Mouse (Mus musculus): ENCODE data around the gene Zfp386. TPM values are rescaled to one million over a fixed set of nuclear protein-coding genes. Genes with fewer than 3 reads are reported as not detected.
A peak's percentile ranks its signal among the peaks of the same experiment; 100 is the strongest.
"Not testable (repeated sequence)": the region's sequence is repeated elsewhere in the genome, so short reads cannot be mapped to it uniquely, and the experiment has no call there.

Zfp386 gene
- 10 to 100 TPM; 18.2 to 30.8 (median 24.7) TPM for total RNA-seq (2022)

DNA sequence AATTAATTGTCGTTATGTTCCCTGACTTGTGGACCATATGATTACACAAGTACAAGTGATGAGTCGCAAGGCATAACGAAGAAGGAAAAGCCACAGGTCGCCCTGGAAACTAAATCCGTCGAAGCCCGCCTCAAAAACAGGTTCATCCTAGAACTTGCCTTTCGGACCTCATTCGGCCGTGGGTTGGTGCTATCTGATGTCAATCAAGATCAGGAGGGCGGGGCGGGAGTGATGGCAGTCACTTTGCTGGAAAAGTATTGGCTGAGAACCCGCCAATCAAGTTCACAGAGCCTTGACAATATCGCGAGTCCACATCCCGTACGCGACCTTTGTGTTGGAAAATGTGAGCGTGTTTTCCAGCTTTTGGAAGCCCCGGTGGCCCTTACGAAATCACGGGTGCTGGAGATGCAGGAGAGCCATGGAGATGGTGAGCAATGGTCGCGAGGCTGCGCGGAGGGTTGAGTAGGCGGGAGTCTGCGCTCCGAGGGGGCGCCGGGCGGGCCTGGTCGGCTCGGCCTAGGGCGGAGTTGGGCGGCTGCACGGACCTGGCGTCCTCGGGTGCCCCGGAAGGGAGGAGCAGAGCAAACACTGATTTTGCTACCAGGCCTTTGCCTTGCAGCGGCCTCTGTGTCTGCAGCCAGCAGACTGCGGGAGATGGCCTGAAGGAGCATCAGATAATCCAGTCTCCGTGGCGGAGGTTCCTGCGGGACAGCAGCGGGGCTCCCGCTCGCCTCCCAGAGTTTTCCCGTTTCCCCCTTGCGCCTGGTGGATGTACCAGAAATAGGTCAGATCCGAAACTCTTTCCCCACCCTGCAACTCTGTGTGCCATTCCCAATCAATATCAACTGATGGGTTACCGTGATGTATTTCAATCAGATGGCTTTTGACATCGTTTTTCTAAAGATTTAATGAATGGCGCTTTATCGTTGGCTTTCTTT is at the start of gene Zfp386:
Zfp386 (plus strand) TSS at position 285 of the 938 bp plus-strand sequence.
- peak; percentile 99 for DNase-seq (ENCODE audit: low spot score)

DNA sequence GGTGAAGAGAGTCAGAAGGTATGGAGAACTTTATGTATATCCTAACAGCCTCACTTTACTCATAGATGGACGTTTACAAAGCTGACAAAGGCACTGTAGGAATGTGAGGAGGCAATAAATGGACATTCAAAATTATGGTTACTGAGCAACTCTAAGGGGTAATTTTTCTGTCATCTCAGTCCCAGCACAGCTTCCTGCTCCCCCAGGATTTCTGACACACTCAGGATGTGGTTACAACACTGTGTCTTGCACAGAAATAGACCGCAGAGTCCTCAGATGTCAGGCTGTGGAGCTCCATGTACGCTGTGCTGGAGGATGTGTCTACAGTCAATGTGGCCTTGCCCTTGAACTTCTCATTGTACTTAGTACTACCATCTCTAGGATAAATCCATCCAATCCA is 47.7 kb upstream of the Zfp386 start:
- DNase-seq (ENCODE audit: low spot score): not testable (repeated sequence)

DNA sequence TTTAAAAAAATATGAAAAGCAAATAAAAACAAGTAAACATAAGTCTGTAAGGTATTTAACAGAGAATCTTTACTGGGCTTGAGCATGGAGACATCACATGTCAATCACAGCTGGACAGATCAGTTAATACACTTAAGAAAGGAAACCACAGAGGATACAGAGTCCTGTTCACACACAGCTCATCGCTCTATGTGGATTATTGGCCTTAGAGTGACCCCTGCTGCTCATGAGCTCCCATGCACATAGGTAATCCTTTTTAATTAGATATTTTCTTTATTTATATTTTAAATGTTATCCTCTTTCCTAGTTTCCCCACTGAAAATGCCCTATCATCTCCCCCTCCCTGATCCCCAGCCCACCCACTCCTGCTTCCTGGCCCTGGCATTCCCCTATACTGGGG is 44.6 kb upstream of the Zfp386 start:
- not testable (repeated sequence) for DNase-seq (ENCODE audit: low spot score)

DNA sequence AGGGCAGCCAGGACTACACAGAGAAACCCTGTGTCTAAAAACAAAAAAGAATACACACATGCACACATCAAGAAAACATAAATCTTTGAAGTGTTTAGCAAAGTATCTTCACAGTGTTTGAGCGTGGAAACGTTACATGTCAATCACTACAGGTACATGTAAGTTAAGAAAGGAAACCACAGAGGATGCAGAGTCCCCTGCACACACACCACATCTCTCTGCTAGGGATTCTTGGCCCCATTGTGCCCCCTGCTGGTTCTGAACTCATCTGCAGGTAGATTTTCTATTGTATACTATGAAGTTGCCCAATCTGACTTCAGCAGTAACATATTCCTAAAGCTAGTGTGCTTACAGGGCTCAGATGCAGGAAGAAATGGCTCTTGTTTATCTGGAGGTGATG is 36.7 kb upstream of the Zfp386 start:
- no peak for DNase-seq (ENCODE audit: low spot score)

DNA sequence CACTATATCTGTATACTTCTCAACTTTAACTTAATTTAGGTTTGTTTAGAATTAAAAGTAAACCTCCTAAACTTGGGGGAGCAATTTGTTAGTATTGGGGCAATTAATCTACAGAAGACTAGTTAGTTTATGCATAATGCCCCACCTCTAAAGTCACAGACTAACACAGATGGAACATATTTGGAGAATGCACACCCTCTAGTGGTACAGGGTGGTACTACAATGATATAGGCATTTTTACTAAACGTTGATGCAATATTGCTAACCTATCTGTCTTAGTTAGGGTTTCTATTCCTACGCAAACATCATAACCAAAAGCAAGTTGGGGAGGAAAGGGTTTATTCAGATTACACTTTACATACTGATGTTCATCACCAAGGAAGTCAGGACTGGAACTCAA is 19.4 kb upstream of the Zfp386 start:
- no peak for DNase-seq (ENCODE audit: low spot score)

DNA sequence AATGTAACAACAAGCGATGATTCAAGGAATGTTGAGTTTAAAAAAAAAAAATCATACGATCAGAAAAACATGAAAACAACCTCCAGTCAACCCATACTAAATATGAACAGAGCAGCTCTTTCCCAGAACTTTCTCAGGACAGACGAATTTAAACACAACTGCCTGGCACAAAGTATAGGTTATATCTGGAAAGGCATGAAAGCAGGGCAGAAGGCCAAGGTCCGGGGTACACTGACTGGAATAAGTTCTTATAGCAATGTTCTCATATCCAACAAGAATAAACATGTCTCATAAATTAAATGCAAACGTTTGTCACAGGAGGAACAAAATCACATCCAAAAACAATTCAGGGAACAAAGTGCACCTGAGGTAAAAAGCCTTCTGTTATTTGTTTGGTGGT is 12.2 kb upstream of the Zfp386 start:
- no peak for DNase-seq (ENCODE audit: low spot score)

DNA sequence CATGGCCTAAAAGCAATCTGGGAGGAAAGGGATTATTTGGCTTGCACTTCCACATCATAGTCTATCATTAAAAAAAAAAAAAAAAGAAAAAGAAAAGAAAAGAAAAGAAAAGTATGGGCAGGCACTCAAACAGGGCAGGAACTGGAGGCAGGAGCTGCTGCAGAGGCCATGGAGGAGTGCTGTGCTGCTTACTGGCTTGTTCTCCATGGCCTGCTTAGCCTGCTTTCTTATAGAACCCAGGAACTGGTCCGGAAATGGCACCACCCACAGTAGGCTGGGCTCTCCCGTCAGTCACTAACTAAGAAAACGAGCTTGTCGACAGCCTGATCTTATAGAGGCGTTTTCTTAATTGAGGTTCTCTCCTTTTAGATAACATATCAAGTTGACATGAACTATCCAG is 2.7 kb upstream of the Zfp386 start:
- no peak for DNase-seq (ENCODE audit: low spot score)

DNA sequence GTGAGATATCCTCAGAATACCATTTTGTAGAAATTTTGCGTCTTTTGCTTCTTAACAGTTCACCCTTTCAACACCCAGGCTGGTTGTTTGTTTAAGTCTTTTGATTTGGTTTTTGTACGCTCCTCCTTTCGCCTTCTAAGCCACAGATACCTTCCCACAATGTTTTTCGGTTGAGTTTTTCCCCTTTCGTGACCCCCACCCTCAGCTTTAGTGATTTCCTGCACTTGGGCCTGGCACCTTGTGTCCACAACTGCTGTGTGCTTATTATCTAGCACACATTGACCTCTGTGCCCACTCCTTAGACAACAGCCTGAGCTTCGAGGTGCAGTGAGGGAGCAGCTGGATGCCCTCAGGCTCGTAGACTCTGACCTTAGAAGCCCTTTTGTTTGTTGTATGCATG is 1.2 kb downstream of the Zfp386 start:
- DNase-seq (ENCODE audit: low spot score): no peak

DNA sequence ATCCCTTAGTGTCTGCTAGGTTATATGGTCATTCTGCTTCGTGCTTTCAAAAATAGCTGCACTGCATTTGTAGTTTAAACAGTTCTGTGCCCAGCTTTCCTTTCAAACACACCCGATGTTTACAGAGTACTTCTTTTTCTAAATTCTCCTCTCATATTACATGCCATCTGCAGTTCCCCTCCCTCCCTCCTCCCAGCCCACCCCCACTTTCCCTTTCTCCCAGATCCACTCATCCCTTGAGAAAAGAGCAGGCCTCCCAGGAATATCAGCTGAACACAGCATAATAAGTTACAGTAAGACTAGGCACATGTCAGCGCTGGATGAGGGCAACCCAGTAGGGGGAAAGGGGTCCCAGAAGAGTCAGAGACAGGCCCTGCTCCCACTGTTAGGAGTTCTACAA is 1.7 kb downstream of the Zfp386 start:
- no peak for DNase-seq (ENCODE audit: low spot score)

DNA sequence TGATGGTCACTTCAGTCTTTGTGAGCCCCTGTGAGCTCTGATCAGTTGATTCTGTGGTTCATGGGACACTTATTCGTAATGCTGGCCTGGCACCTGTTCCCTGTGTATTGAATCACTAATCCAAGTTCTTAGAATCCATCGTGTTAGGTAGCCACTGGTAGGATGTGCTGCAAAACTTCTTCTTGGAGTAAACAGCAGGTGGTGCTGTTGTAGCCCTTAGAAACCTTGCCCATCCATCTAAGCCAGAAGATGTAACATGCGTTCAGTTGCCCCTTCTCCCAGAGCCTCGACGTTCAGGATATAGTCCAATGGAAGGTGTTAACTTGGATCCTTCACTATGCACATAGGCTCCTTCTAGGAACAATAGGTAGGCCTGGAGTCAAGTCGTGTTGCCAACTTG is 2.2 kb downstream of the Zfp386 start:
- DNase-seq (ENCODE audit: low spot score): no peak

DNA sequence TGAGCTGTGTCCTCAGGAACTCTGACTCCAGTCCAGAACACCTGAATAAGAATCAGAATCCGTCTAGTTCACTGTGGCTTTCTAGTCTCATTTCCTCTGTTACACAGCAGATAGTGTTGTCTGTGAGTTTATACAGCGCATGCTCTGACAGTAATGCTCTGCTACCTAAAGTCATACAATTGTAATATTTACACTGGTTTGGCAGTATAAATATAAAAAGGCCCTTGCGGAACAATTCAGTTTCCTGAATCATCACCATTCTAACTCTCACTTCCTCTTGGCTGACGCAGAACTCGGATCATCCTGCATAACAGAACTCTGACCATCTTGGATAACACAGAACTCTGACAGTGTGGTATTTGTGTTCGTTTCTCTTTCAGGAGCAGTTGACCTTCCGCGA is 6.8 kb downstream of the Zfp386 start:
- peak; percentile 27 for DNase-seq (ENCODE audit: low spot score)

DNA sequence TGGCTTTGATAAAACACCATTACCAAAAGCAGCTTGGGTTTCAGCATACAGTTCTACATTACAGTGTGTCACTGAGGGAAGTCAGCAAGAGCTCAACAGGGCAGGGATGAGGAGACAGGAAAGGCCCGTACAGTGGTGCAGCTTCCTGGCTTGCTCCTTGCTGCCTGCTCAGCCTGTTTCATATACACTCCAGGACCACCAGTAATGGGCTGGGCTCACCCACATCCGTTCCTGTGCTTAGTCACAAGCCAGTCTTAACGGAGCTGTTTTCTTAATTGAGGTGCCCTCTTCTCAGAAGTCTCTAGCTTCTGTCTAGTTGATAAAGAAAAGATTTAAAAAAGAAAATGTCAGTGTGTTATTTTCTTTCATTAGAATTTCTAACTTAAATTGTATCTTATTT is 8.6 kb downstream of the Zfp386 start:
- no peak for DNase-seq (ENCODE audit: low spot score)

DNA sequence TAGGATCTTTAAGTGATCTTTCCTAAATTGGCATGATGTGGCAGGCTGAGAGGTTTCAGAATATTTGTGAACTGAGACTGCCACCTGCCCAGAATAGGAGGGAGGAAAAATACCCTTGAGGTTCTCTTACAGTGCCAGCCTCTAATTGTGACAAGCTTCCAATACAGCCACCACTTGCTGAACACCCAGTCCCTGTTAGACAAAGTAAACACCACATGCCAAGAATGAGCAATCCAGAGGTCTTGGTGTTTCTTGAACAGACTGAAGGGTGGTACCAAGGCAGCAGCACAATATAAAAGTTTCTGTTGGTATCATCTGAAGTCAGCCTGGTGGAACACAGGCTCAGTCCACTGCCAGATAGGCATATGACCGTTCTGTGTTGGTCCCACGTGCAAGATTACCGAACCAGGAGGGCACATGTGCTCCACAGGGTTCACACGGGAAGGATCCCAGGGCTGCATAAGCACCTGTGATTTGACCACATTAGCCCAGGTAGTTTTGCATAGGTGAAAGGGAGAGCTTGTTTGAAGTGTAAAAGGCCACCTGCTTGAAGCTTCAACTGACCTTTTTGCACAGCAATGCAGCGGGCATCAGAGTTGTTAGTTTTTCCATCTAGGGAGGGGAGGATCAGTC is 14.2 kb downstream of the Zfp386 start:
- DNase-seq (ENCODE audit: low spot score): no peak

DNA sequence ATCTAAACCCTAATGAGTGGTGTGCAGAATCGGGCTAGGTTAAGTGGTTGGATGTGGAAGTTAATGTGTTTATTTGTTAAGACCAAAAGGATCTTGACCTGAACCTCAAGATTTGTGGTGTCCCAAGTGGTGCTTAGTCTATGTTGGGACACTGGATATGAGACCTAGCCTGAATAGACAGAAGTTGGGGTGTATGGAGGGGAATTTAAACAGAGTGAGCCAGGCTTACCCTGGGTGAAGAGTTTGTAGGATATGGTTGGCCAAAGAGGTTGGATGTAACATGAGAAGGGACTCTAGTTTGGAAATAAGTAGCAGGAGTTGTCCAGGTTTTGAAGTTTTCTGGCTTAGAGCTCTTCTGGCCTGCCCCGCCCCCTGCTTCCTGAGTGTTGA is 14.7 kb downstream of the Zfp386 start:
- no peak for DNase-seq (ENCODE audit: low spot score)

DNA sequence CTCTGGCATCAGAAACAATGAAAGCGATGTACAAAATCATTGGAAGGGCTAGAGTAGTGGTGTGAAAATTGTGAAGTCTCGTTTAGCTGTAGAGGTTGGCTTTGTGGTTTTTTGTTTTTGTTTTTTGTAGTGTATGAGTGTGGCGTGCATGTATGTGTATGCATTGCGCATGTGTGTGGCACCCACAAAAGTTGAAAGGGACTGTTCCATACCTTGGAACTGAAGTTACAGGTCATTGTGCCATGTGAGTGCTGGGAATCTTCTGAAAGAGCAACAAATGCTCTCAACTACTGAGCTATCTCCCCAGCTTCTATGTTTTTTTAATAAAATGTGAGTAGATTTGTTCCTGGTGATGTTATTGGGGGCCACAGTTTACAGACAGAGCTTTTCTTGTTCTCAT is 15.5 kb downstream of the Zfp386 start:
- DNase-seq (ENCODE audit: low spot score): no peak

DNA sequence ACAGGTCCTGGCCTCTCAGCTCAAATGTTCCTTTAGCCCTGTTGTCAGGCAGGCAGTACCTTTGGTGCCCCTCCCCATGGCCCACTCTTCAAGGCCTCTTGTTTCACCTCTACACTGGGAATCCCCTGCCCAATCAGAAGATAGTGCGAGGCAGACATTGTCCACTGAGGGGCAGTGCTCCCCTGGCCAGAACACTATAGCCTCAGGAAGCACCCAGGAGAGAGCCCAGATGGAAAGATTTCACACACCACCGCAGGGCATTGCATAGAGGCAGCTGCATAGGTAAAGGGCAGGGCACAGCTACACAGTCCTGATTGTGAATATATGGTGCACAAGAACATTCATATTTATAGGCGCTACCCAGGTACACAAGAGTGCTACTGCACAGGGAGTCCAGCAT is 23.5 kb downstream of the Zfp386 start:
- no peak for DNase-seq (ENCODE audit: low spot score)

DNA sequence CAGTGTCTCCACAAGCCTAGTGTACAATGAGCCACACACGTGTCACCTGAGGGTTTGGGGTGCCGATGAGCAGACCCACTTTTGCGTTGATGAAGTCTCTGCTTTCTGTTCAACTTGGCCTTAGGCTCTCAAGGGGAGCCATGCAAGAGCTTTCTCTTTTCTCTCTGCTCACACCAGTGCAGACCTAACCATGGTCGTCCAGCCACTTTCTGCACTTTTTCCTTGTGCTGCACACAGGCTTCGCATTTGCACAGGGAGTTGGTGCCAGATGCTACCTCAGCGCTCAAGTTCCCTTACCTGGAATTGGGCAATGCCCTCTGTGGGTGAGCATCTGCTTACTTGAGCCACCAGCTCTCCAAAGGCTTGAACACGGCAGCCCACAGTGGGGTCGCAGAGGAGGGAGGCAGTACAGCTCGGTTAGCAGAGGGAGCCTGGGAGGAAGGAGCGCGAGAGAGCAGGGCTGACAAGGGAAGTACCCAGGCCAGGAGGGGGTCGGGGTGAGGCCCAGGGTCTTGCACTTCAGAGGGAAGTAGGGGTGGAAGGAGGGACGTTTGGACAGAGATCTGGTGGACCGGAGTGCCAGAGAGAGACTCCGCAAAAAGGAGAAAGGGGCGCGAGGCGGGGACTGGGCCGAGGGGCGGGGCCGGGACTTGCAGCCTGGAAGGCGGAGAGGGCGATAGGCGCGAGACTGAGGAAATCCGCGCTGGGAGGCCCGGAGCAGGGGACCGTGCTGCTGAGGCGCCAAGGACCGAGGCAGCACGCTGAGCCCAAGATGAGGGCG is 29.7 kb downstream of the Zfp386 start, which contains the start of gene Vipr2:
Vipr2 (plus strand) TSS at position 653 of the 781 bp plus-strand sequence.
- peak; percentile 25 for DNase-seq (ENCODE audit: low spot score)

DNA sequence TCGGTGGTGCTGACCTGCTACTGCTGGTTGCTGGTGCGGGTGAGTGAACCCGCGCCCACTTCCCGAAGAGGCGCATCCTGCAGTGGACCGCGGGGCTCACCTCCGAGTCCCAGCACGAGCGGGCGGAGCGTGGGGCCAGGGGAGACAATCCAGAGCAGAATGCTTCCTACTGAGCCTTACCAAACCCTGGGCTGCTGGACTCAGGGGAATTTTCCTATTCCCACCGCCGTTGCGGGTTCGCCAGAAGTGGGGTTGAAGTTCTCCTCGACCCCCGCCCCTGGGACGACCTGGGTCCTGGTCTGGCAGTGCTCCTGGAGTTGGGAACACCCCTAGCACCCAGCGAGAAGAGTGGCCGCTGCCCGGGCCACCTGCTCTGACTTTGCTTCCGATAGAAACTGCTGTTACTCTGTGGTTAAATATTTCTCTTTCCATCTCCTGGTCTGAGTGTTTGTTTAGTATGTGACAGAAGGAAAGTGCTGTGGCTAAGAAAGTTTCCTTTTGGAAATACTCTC is 30.4 kb downstream of the Zfp386 start:
- no peak for DNase-seq (ENCODE audit: low spot score)

DNA sequence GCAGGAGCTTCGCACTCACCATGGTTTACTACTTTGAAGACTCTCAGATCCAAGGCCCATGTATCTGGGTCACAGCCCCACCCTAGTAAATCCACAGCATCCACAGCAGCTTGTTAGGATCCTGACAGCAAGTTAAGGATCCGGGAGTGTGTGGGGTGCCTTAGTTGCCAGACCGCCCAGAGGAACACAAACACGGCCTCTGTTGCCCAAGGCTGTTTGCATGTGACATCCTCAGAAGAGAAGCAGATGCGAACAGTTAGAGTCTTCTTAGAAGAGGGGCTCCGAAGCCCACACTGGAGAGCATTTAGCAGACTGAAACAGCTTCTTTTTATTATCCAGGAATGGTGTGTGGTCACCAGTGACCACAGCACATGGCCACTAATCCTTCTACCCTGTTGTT is 35.6 kb downstream of the Zfp386 start:
- no peak for DNase-seq (ENCODE audit: low spot score)

DNA sequence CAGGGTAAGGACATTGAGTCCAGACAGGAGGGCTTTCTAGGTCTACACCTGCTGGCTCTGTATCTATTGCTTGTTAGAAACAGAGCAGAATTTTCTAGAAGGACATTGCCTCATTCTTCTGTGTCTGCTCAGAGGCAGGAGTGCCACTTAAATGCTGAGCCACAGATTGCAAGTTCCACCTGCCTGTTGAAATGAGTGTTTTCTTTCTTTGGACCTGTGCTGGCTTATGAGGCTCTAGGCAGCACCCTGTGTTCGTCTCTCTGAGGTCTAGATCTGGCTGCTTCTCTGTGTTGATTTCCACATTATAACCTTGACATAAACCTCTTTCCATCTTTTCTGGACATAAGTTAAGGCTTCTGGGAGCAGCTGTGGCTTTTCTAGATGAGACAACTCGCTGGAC is 36.8 kb downstream of the Zfp386 start:
- DNase-seq (ENCODE audit: low spot score): no peak

DNA sequence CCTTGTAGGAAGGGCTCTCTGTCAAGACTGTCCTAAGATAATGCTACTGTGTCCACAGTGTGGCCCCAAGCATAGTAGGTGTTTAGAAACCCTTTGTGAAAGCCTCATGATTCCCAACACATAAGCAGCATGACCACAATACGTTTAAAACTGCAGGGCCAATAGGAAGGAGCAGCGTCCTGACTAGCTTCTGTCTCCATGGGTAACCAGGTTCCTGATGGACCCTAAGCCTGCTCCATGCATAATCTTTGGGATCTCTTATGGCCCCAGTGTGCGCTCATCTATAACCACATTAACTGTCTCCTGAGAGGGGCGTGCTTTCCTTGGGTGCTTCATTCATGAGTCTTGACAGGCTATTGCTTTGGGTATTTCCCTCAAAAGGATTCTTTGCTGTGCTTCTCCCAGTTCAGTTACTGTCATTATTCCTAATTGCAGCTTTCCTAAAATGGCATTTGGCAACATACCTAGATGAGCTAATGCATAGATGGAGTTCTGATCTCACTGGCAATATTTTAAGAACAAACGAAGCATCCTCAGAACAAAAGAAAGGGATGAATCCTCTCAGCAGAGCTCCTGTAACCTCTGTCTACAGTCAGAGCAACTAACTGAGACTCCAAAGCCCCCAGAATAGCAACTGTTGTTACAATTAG is 39.6 kb downstream of the Zfp386 start:
- DNase-seq (ENCODE audit: low spot score): no peak

DNA sequence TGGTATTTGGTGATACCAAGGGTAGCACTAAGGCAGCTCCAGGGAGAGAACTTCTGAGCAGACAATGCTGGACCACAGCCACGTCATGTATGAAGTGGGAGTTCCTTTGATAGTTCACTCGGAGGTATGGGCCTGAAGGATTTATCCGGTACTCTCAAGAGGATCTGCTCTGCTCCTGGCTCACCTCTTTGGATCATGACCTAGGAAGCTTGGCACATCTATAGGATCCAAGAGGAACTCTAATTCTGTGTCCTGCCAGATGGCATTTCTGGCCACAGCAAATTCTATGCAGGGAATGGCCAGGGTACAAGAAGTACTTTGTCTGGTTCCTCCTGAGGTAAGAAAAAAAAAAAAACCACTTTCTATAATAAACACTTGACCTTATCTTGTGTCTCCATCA is 42.3 kb downstream of the Zfp386 start:
- no peak for DNase-seq (ENCODE audit: low spot score)

All from heart, adult 8-10 months (tissue).